Mouse (Mus musculus): ENCODE results near the gene Ppib. TPM values are rescaled to one million over a fixed set of nuclear protein-coding genes. Genes with fewer than 3 reads are reported as not detected.

The Ppib gene
- total and polyA plus RNA-seq, 2 experiments from 2014 or later: 277 to 310 TPM

GRCm38 (mm10) chr9:66084171-66084570 is 24.1 kb downstream of the Ppib start:
- no peak overlapping the region for H3K4me3 ChIP-seq (ENCODE audit: low read depth, low read length)
- no peaks in the 10 kb centered on the region for H3K9me3 ChIP-seq (replicated peaks; ENCODE audit: control insufficient read depth, low read length)
- H3K27me3 ChIP-seq (ENCODE audit: control insufficient read depth, insufficient read depth, low read length): no peaks in the 10 kb centered on the region
- H3K36me3 ChIP-seq (replicated peaks; ENCODE audit: control insufficient read depth, insufficient read depth, low read length): peaks cover 24% of the 10 kb centered on the region
- H3K4me2 ChIP-seq (ENCODE audit: low read depth, low read length): no peak overlapping the region
- 82% methylated on average over 3 of the region's 3 CpGs for WGBS
- DNase-seq (ENCODE audit: low spot score): no peak
- H3K4me1 ChIP-seq (ENCODE audit: control insufficient read depth, insufficient read depth): 0 out of 2 replicates have a peak, but pooled peaks cover 3% of the 10 kb centered on the region
- no peak for ATAC-seq (ENCODE audit: insufficient read depth, low read depth)
- no peak overlapping the region for H3K27ac ChIP-seq (ENCODE audit: low read depth)
- H3K9ac ChIP-seq (replicated peaks; ENCODE audit: low read depth, low read length): no peak overlapping the region
- TF ChIP-seq CTCF (IDR thresholded peaks at IDR 0.05; ENCODE audit: low read depth): no peak
- no peak for TF ChIP-seq EP300 (IDR thresholded peaks at IDR 0.05; ENCODE audit: low read depth)

DNA sequence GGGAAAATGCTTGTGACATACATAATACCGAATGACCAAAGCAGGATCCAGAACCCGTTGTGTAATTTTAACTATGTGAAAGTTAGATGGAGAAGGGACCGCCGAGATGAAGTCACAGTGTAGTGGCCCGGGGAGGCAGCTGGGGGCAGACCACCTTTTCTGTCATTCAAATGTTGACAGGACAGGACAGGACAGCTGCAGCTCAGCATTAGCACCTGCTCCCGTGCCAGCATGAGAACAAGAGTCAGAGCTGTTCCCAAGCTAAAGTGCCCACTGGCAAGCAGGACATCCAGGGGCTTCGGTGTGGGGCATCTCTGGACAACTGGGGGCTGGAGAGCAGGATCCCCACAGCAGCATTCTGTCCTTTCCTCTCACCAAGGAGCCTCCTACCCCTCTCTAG is 27.0 kb downstream of the Ppib start:
- Histone ChIP-seq H3K36me3 (replicated peaks; ENCODE audit: control insufficient read depth, insufficient read depth, low read length) (peaks cover 50% of the 10 kb centered on the region), H3K4me3 (ENCODE audit: low read depth, low read length) (no peak overlapping the region), H3K27me3 (ENCODE audit: control insufficient read depth, insufficient read depth, low read length) (no peaks in the 10 kb centered on the region), H3K4me1 (ENCODE audit: control insufficient read depth, insufficient read depth) (no peaks in the 10 kb centered on the region), H3K9ac (replicated peaks; ENCODE audit: low read depth, low read length) (no peak overlapping the region), H3K27ac (ENCODE audit: low read depth) (no peak overlapping the region), H3K4me2 (ENCODE audit: low read depth, low read length) (no peak overlapping the region), H3K9me3 (replicated peaks; ENCODE audit: control insufficient read depth, low read length) (no peaks in the 10 kb centered on the region)
- ATAC-seq (ENCODE audit: insufficient read depth, low read depth) (no peak), DNase-seq (ENCODE audit: low spot score) (no peak)
- WGBS: 91% methylated on average over 7 of the region's 7 CpGs
- TF ChIP-seq EP300 (IDR thresholded peaks at IDR 0.05; ENCODE audit: low read depth): no peak
- no peak for TF ChIP-seq CTCF (IDR thresholded peaks at IDR 0.05; ENCODE audit: low read depth)

- H3K4me3 ChIP-seq (ENCODE audit: low read depth, low read length): no peak overlapping the region
- DNase-seq (ENCODE audit: low spot score) (peak; percentile 52), ATAC-seq (ENCODE audit: insufficient read depth, low read depth) (0 out of 2 replicates have a peak, but pooled peaks have one; percentile 27)
- H3K27ac ChIP-seq (ENCODE audit: low read depth): no peak overlapping the region
- TF ChIP-seq EP300 (IDR thresholded peaks at IDR 0.05; ENCODE audit: low read depth) (no peak), CTCF (IDR thresholded peaks at IDR 0.05; ENCODE audit: low read depth) (peak; percentile 64)
- peaks cover 64% of the 10 kb centered on the region for H3K36me3 ChIP-seq (replicated peaks; ENCODE audit: control insufficient read depth, insufficient read depth, low read length)
- H3K9ac ChIP-seq (replicated peaks; ENCODE audit: low read depth, low read length): no peak overlapping the region
- no peaks in the 10 kb centered on the region for H3K9me3 ChIP-seq (replicated peaks; ENCODE audit: control insufficient read depth, low read length)
- WGBS: 47% methylated on average over 4 of the region's 4 CpGs
- H3K4me1 ChIP-seq (ENCODE audit: control insufficient read depth, insufficient read depth): no peaks in the 10 kb centered on the region
- H3K27me3 ChIP-seq (ENCODE audit: control insufficient read depth, insufficient read depth, low read length): no peaks in the 10 kb centered on the region
- H3K4me2 ChIP-seq (ENCODE audit: low read depth, low read length): no peak overlapping the region
Observed at GRCm38 (mm10) chr9:66088411-66088810, 28.4 kb downstream of the Ppib start.

DNA sequence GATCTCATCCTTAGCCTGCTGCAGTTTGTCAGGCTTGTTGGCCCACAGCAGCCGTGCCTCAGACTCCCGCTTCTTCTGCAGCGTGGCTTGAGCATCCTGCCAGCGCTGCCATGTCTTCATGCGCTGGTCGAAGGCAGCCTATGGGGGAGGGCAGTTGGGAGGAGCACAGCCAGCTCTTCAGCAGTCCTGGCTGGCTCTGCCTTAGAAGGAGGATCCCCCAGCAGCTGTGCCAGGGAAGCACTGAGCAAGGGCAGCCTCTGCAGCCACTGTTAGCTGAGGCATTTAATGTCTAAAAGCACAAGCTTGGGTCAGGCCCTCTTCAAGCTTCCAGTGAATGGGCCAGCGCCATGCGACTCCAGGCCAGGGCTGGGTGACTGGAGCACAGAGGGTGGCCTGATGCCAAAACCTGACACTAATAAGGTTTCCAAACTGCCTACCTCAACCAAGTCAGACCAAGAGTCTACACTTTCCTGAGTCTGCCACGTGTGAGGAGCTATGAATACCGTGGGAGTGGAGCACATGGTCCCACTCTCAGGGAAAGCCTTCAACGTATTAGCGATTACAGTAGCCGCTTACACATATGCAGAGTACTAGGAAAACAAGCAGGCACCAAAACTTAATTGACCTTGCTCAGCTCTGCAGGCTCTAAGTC is 30.7 kb downstream of the Ppib start:
- Histone ChIP-seq H3K9ac (replicated peaks; ENCODE audit: low read depth, low read length) (no peak overlapping the region), H3K4me1 (ENCODE audit: control insufficient read depth, insufficient read depth) (no peaks in the 10 kb centered on the region), H3K9me3 (replicated peaks; ENCODE audit: control insufficient read depth, low read length) (no peaks in the 10 kb centered on the region), H3K27me3 (ENCODE audit: control insufficient read depth, insufficient read depth, low read length) (no peaks in the 10 kb centered on the region), H3K27ac (ENCODE audit: low read depth) (no peak overlapping the region), H3K36me3 (replicated peaks; ENCODE audit: control insufficient read depth, insufficient read depth, low read length) (peaks cover 87% of the 10 kb centered on the region), H3K4me3 (ENCODE audit: low read depth, low read length) (no peak overlapping the region), H3K4me2 (ENCODE audit: low read depth, low read length) (no peak overlapping the region)
- TF ChIP-seq EP300 (IDR thresholded peaks at IDR 0.05; ENCODE audit: low read depth): no peak
- no peak for TF ChIP-seq CTCF (IDR thresholded peaks at IDR 0.05; ENCODE audit: low read depth)
- WGBS: 84% methylated on average over 13 of the region's 13 CpGs
- DNase-seq (ENCODE audit: low spot score) (no peak), ATAC-seq (ENCODE audit: insufficient read depth, low read depth) (no peak)

DNA sequence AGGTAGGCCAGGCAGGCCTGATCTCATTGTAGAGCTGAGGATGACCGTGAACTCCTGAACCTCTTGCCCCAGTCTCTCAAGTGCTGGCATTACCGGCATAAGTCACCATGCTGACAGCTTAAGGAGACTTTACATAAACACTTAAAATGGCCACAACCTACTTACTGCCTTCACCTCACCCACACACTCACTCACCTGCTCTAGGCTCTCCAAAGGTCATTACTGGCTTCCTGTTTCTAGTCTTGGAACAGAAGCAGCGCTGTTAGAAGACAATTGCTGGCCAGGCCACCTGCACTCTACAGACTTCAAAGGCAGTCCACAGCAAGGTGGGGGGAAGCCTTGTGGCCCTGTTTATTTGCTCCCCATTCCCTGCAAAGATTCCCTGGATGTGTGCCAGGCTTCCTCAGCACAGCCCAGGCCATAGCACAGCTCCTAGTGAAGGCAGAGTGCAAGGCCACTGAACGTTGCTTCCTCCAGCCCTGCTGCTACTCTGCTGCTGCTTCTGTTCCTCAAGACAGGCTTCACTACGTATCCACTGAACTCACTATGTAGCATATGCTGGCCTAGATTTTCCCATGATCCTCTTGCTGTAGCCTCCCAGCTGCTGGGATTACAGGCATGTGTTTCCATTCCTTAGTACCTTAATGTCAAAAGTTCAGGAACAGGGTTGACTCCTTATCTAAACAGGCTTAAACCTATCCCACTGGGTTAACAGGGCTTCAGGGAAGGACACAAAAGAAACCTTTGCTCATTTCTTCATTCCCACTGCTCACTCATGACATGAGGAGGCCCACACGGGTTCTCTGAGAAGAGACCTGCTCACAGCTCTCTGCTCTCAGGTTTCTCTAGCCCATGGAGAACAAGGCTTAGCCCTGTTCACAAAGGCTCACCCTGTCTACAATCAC is 31.6 kb downstream of the Ppib start:
- Histone ChIP-seq H3K9ac (replicated peaks; ENCODE audit: low read depth, low read length) (no peak overlapping the region), H3K27ac (ENCODE audit: low read depth) (no peak overlapping the region), H3K4me1 (ENCODE audit: control insufficient read depth, insufficient read depth) (no peaks in the 10 kb centered on the region), H3K36me3 (replicated peaks; ENCODE audit: control insufficient read depth, insufficient read depth, low read length) (peaks cover 92% of the 10 kb centered on the region), H3K4me2 (ENCODE audit: low read depth, low read length) (no peak overlapping the region), H3K4me3 (ENCODE audit: low read depth, low read length) (no peak overlapping the region), H3K27me3 (ENCODE audit: control insufficient read depth, insufficient read depth, low read length) (no peaks in the 10 kb centered on the region), H3K9me3 (replicated peaks; ENCODE audit: control insufficient read depth, low read length) (no peaks in the 10 kb centered on the region)
- TF ChIP-seq CTCF (IDR thresholded peaks at IDR 0.05; ENCODE audit: low read depth) (no peak), EP300 (IDR thresholded peaks at IDR 0.05; ENCODE audit: low read depth) (no peak)
- WGBS: 59% methylated on average over 6 of the region's 6 CpGs
- DNase-seq (ENCODE audit: low spot score) (no peak), ATAC-seq (ENCODE audit: insufficient read depth, low read depth) (no peak)

All from heart, postnatal 0 days (tissue).